Mouse (Mus musculus) kidney, postnatal 0 days (tissue): Measurements from ENCODE around the gene B230217C12Rik. TPM values are rescaled to one million over a fixed set of nuclear protein-coding genes. Genes with fewer than 3 reads are reported as not detected.
A peak's percentile ranks its signal among the peaks of the same experiment; 100 is the strongest.

Experiments
- ATAC-seq: fragments of 200-750 bp; cut with Nextera tagmentation; replicated peaks from 2 replicates; pipeline ENCODE4 v1.8.0; 2017; ENCODE audit warnings: low read depth, moderate number of reproducible peaks, moderate TSS enrichment, moderate library complexity; ENCODE audit not compliant: low FRiP score
- DNase-seq: peaks from one replicate; pipeline ENCODE4 v3.0.0-alpha.2; 2016; ENCODE audit warnings: low spot score
- H3K27ac ChIP-seq: fragments of 300-500 bp; sonication (generic); 2 replicates; pipeline ENCODE4 v1.5.1; 2014; ENCODE audit warnings: mild to moderate bottlenecking
- H3K27me3 ChIP-seq: fragments of 300-500 bp; sonication (generic); 2 replicates; pipeline ENCODE4 v1.6.1; 2014; ENCODE audit warnings: low read length, mixed read lengths; ENCODE audit not compliant: insufficient read depth
- H3K36me3 ChIP-seq: fragments of 300-500 bp; sonication (generic); 2 replicates; pipeline ENCODE4 v1.6.1; 2014; ENCODE audit warnings: low read length, mixed read lengths; ENCODE audit not compliant: insufficient read depth
- H3K4me1 ChIP-seq: fragments of 300-500 bp; sonication (generic); replicated peaks from 2 replicates; pipeline ENCODE4 v1.6.1; 2014; ENCODE audit warnings: antibody characterized with exemption, low read length, mixed read lengths; ENCODE audit not compliant: insufficient read depth
- H3K4me2 ChIP-seq: fragments of 300-500 bp; sonication (generic); 2 replicates; pipeline ENCODE4 v1.6.1; 2014; ENCODE audit warnings: mild to moderate bottlenecking, low read length, moderate library complexity, mixed read lengths
- H3K4me3 ChIP-seq: fragments of 300-500 bp; sonication (generic); replicated peaks from 2 replicates; pipeline ENCODE4 v1.5.1; 2014; ENCODE audit warnings: low read depth, low read length
- H3K9ac ChIP-seq: fragments of 300-500 bp; sonication (generic); 2 replicates; pipeline ENCODE4 v1.6.1; 2014; ENCODE audit warnings: low read depth, low read length
- H3K9me3 ChIP-seq: fragments of 300-500 bp; sonication (generic); replicated peaks from 2 replicates; pipeline ENCODE4 v1.6.1; 2016; ENCODE audit warnings: low read length, inconsistent platforms, mixed read lengths
- CTCF ChIP-seq: IDR thresholded peaks from 2 replicates; pipeline ENCODE4 v1.5.1; 2016; ENCODE audit warnings: antibody characterized with exemption, low read depth, mild to moderate bottlenecking, moderate library complexity
- WGBS: fragments of 180-500 bp; shearing (Covaris S2); extraction: QIAGEN DNeasy Blood & Tissue Kit; methylation state at CpG from one replicate; pipeline ENCODE4 v1.1.7; 2014; 5-methylcytosine and 5-hydroxymethylcytosine counted together
- polyA plus RNA-seq: library from polyadenylated mRNA; unstranded; fragments of >200 nt; fragmentation: Nextera tagmentation; extraction: Ambion mirVana; gene quantifications from 2 replicates; pipeline ENCODE4 v1.2.1, GENCODE M21; 2015

The B230217C12Rik gene
- polyA plus RNA-seq, 1 experiment from 2014 or later = 5.6 TPM

GRCm38 (mm10) chr11:97840991-97841661, 546 bp downstream of the B230217C12Rik start:
- ATAC-seq (no peak; the same call in 1 of the 2 replicates), DNase-seq (peak; percentile 90)
- H3K4me3 ChIP-seq = peak overlapping the region; percentile 38
- peak overlapping the region; percentile 65 for H3K4me2 ChIP-seq
- H3K27ac ChIP-seq = peak overlapping the region; percentile 58; the same call in 1 of the 2 replicates
- peaks cover 12% of the 10 kb centered on the region; the same call in 1 of the 2 replicates for H3K36me3 ChIP-seq
- WGBS = 2% methylated on average over 21 of the region's 22 CpGs
- H3K27me3 ChIP-seq = no peaks in the 10 kb centered on the region
- H3K9me3 ChIP-seq = no peaks in the 10 kb centered on the region
- no peak; the same call in 1 of the 2 replicates for TF ChIP-seq CTCF
- peak overlapping the region; percentile 31; the same call in 1 of the 2 replicates for H3K9ac ChIP-seq
- no peaks in the 10 kb centered on the region for H3K4me1 ChIP-seq

GRCm38 (mm10) chr11:97842001-97842400, 1.4 kb downstream of the B230217C12Rik start:
- H3K9ac ChIP-seq = no peak overlapping the region
- no peaks in the 10 kb centered on the region for H3K4me1 ChIP-seq
- 0 out of 2 replicates have a peak, but pooled peaks have one; percentile 15 for TF ChIP-seq CTCF
- WGBS = 50% methylated on average over 4 of the region's 4 CpGs
- no peak overlapping the region for H3K4me2 ChIP-seq
- peaks cover 5% of the 10 kb centered on the region; the same call in 1 of the 2 replicates for H3K36me3 ChIP-seq
- no peaks in the 10 kb centered on the region for H3K27me3 ChIP-seq
- ATAC-seq (no peak), DNase-seq (no peak)
- H3K27ac ChIP-seq = no peak overlapping the region
- no peaks in the 10 kb centered on the region for H3K9me3 ChIP-seq
- no peak overlapping the region for H3K4me3 ChIP-seq

- H3K4me2 ChIP-seq = no peak overlapping the region
- DNase-seq (no peak), ATAC-seq (no peak)
- WGBS = 44% methylated on average over 6 of the region's 6 CpGs
- no peaks in the 10 kb centered on the region for H3K9me3 ChIP-seq
- no peaks in the 10 kb centered on the region for H3K36me3 ChIP-seq
- no peaks in the 10 kb centered on the region for H3K4me1 ChIP-seq
- H3K27me3 ChIP-seq = no peaks in the 10 kb centered on the region
- H3K4me3 ChIP-seq = no peak overlapping the region
- no peak overlapping the region; the same call in 1 of the 2 replicates for H3K27ac ChIP-seq
- no peak for TF ChIP-seq CTCF
- H3K9ac ChIP-seq = no peak overlapping the region
Observed at GRCm38 (mm10) chr11:97850367-97850766, 9.8 kb downstream of the B230217C12Rik start.

- no peak overlapping the region for H3K4me3 ChIP-seq
- no peaks in the 10 kb centered on the region for H3K36me3 ChIP-seq
- ATAC-seq (no peak), DNase-seq (no peak)
- H3K9me3 ChIP-seq = no peaks in the 10 kb centered on the region
- TF ChIP-seq CTCF = no peak
- H3K9ac ChIP-seq = no peak overlapping the region
- no peaks in the 10 kb centered on the region for H3K27me3 ChIP-seq
- no peaks in the 10 kb centered on the region for H3K4me1 ChIP-seq
- no peak overlapping the region for H3K4me2 ChIP-seq
- no peak overlapping the region for H3K27ac ChIP-seq
- WGBS = 89% methylated on average over 2 of the region's 2 CpGs
Observed at GRCm38 (mm10) chr11:97851601-97852000, 11.0 kb downstream of the B230217C12Rik start.

- Histone ChIP-seq H3K4me3 (no peak overlapping the region), H3K9me3 (no peaks in the 10 kb centered on the region), H3K4me1 (no peaks in the 10 kb centered on the region), H3K9ac (no peak overlapping the region), H3K36me3 (no peaks in the 10 kb centered on the region), H3K4me2 (no peak overlapping the region), H3K27ac (no peak overlapping the region), H3K27me3 (no peaks in the 10 kb centered on the region)
- WGBS = 87% methylated on average over 2 of the region's 2 CpGs
- TF ChIP-seq CTCF = no peak
- no peak for ATAC-seq
- DNase-seq = no peak
Observed at GRCm38 (mm10) chr11:97855473-97855872, 14.9 kb downstream of the B230217C12Rik start.

GRCm38 (mm10) chr11:97862148-97862547, 21.6 kb downstream of the B230217C12Rik start:
- no peaks in the 10 kb centered on the region for H3K9me3 ChIP-seq
- no peak overlapping the region for H3K4me3 ChIP-seq
- H3K36me3 ChIP-seq = no peaks in the 10 kb centered on the region
- no peaks in the 10 kb centered on the region for H3K4me1 ChIP-seq
- TF ChIP-seq CTCF = no peak
- no peak overlapping the region for H3K27ac ChIP-seq
- WGBS = 70% methylated on average over 2 of the region's 2 CpGs
- no peak for ATAC-seq
- H3K9ac ChIP-seq = no peak overlapping the region
- no peak overlapping the region for H3K4me2 ChIP-seq
- H3K27me3 ChIP-seq = no peaks in the 10 kb centered on the region
- no peak for DNase-seq

GRCm38 (mm10) chr11:97865421-97865820, 24.8 kb downstream of the B230217C12Rik start:
- DNase-seq (no peak), ATAC-seq (no peak)
- Histone ChIP-seq H3K9ac (no peak overlapping the region), H3K36me3 (no peaks in the 10 kb centered on the region), H3K27ac (no peak overlapping the region), H3K4me1 (no peaks in the 10 kb centered on the region), H3K9me3 (no peaks in the 10 kb centered on the region), H3K4me3 (no peak overlapping the region), H3K27me3 (no peaks in the 10 kb centered on the region), H3K4me2 (no peak overlapping the region)
- no peak for TF ChIP-seq CTCF
- WGBS = 84% methylated on average over 5 of the region's 5 CpGs
